Mouse (Mus musculus) heart, adult 8-10 months (tissue): ENCODE measurements around the gene Gnb1. TPM values are rescaled to one million over a fixed set of nuclear protein-coding genes. Genes with fewer than 3 reads are reported as not detected.
"Not testable (repeated sequence)": the region's sequence is repeated elsewhere in the genome, so short reads cannot be mapped to it uniquely, and the experiment has no call there.

Experiments used
- DNase-seq: peaks from one replicate; pipeline ENCODE4 v3.0.0; 2022; ENCODE audit warnings: low spot score
- total RNA-seq, 4 experiments: library from RNA; stranded (reverse); gene quantifications; 2 replicates each; pipeline ENCODE4 v1.2.4; 2022

Gene Gnb1
- total RNA-seq, result 100 to 1,000 TPM; 136 to 150 (median 142) TPM

- peak; percentile 89 for DNase-seq
These were observed at the start of gene Gnb1 for GRCm38 (mm10) chr4:155490990-155491504. TSS of gene Gnb1 (plus strand) at chr4:155491361.

- DNase-seq, result no peak
These were observed 48.4 kb upstream of the Gnb1 start for GRCm38 (mm10) chr4:155442808-155443207.

GRCm38 (mm10) chr4:155451597-155451996 lies 39.6 kb upstream of the Gnb1 start:
- no peak for DNase-seq

GRCm38 (mm10) chr4:155458575-155458974 lies 32.6 kb upstream of the Gnb1 start:
- no peak for DNase-seq

- no peak for DNase-seq
These were observed 28.1 kb upstream of the Gnb1 start for GRCm38 (mm10) chr4:155463050-155463449.

GRCm38 (mm10) chr4:155463611-155464010 lies 27.6 kb upstream of the Gnb1 start:
- no peak for DNase-seq

- DNase-seq, result no peak
These were observed 27.1 kb upstream of the Gnb1 start for GRCm38 (mm10) chr4:155464061-155464460.

- DNase-seq, result no peak
These were observed 25.6 kb upstream of the Gnb1 start for GRCm38 (mm10) chr4:155465607-155466006.

- no peak for DNase-seq
These were observed 25.1 kb upstream of the Gnb1 start for GRCm38 (mm10) chr4:155466080-155466479.

GRCm38 (mm10) chr4:155467237-155468010 lies 23.7 kb upstream of the Gnb1 start:
- no peak for DNase-seq

GRCm38 (mm10) chr4:155468952-155469351 lies 22.2 kb upstream of the Gnb1 start, which contains the start of gene Tmem52:
TSS of gene Tmem52 (plus strand) at chr4:155469114.
- DNase-seq, result no peak

GRCm38 (mm10) chr4:155469590-155470262 lies 21.4 kb upstream of the Gnb1 start:
- peak; percentile 68 for DNase-seq

- DNase-seq, result no peak
These were observed 20.8 kb upstream of the Gnb1 start for GRCm38 (mm10) chr4:155470263-155470953.

GRCm38 (mm10) chr4:155470997-155471396 lies 20.2 kb upstream of the Gnb1 start:
- no peak for DNase-seq

- no peak for DNase-seq
These were observed 19.8 kb upstream of the Gnb1 start for GRCm38 (mm10) chr4:155471406-155471805.

GRCm38 (mm10) chr4:155472716-155473290 lies 18.4 kb upstream of the Gnb1 start:
- DNase-seq, result no peak

GRCm38 (mm10) chr4:155473319-155473718 lies 17.8 kb upstream of the Gnb1 start:
- peak; percentile 43 for DNase-seq

- DNase-seq, result not testable (repeated sequence)
These were observed 17.4 kb upstream of the Gnb1 start for GRCm38 (mm10) chr4:155473796-155474195.

GRCm38 (mm10) chr4:155481381-155482124 lies 9.6 kb upstream of the Gnb1 start:
- DNase-seq, result peak; percentile 79

- no peak for DNase-seq
These were observed 9.1 kb upstream of the Gnb1 start for GRCm38 (mm10) chr4:155482125-155482480.
